Mouse (Mus musculus): ENCODE measurements at regions not wholly inside any gene's neighbourhood (a gene's known extent, or its start where the extent isn't known, plus 50 kb on each side); places are given as distances from the start of the nearest gene placed in this dataset.
"Not testable (repeated sequence)": the region's sequence is repeated elsewhere in the genome, so short reads cannot be mapped to it uniquely, and the experiment has no call there.

GRCm38 (mm10) chr3:6135754-6136153 lies 385.1 kb downstream of the Gm8797 start:
- not testable (repeated sequence) for TF ChIP-seq CTCF, EP300 (IDR thresholded peaks at IDR 0.05)
